Mouse (Mus musculus): ENCODE data around the gene Hebp2. TPM values are rescaled to one million over a fixed set of nuclear protein-coding genes. Genes with fewer than 3 reads are reported as not detected.
A peak's percentile ranks its signal among the peaks of the same experiment; 100 is the strongest.
"Not testable (repeated sequence)": the region's sequence is repeated elsewhere in the genome, so short reads cannot be mapped to it uniquely, and the experiment has no call there.

Gene Hebp2
- total RNA-seq (2015; ENCODE audit: low replicate concordance) = not detected in 2 replicates
- not detected in 2 replicates for total RNA-seq (2017; ENCODE audit: low replicate concordance)

GRCm38 (mm10) chr10:18545813-18546235 is at the start of gene Hebp2:
Hebp2 (minus strand) TSS chr10:18546076.
- 0 out of 2 replicates have a peak, but pooled peaks have one; percentile 14 for ATAC-seq (replicated peaks; ENCODE audit: low FRiP score, poor library complexity, severe bottlenecking)

GRCm38 (mm10) chr10:18589455-18589854 is 43.6 kb upstream of the Hebp2 start:
- no peak for ATAC-seq (replicated peaks; ENCODE audit: low FRiP score, poor library complexity, severe bottlenecking)

- ATAC-seq (replicated peaks; ENCODE audit: low FRiP score, poor library complexity, severe bottlenecking) = no peak
Observed at GRCm38 (mm10) chr10:18584188-18584587, 38.3 kb upstream of the Hebp2 start.

- ATAC-seq (replicated peaks; ENCODE audit: low FRiP score, poor library complexity, severe bottlenecking) = no peak
Observed at GRCm38 (mm10) chr10:18572581-18572980, 26.7 kb upstream of the Hebp2 start.

GRCm38 (mm10) chr10:18562940-18563339 is 17.1 kb upstream of the Hebp2 start:
- ATAC-seq (replicated peaks; ENCODE audit: low FRiP score, poor library complexity, severe bottlenecking) = no peak

- ATAC-seq (replicated peaks; ENCODE audit: low FRiP score, poor library complexity, severe bottlenecking) = no peak
Observed at GRCm38 (mm10) chr10:18561445-18561844, 15.6 kb upstream of the Hebp2 start.

GRCm38 (mm10) chr10:18559076-18559475 is 13.2 kb upstream of the Hebp2 start:
- ATAC-seq (replicated peaks; ENCODE audit: low FRiP score, poor library complexity, severe bottlenecking) = not testable (repeated sequence)

GRCm38 (mm10) chr10:18549321-18550216 is 3.7 kb upstream of the Hebp2 start:
- ATAC-seq (replicated peaks; ENCODE audit: low FRiP score, poor library complexity, severe bottlenecking) = no peak

GRCm38 (mm10) chr10:18547381-18547780 is 1.5 kb upstream of the Hebp2 start:
- no peak for ATAC-seq (replicated peaks; ENCODE audit: low FRiP score, poor library complexity, severe bottlenecking)

GRCm38 (mm10) chr10:18545309-18545708 is 567 bp downstream of the Hebp2 start:
- ATAC-seq (replicated peaks; ENCODE audit: low FRiP score, poor library complexity, severe bottlenecking) = no peak

GRCm38 (mm10) chr10:18536889-18537288 is 9.0 kb downstream of the Hebp2 start:
- no peak for ATAC-seq (replicated peaks; ENCODE audit: low FRiP score, poor library complexity, severe bottlenecking)

GRCm38 (mm10) chr10:18532293-18532692 is 13.6 kb downstream of the Hebp2 start:
- ATAC-seq (replicated peaks; ENCODE audit: low FRiP score, poor library complexity, severe bottlenecking) = no peak

- no peak for ATAC-seq (replicated peaks; ENCODE audit: low FRiP score, poor library complexity, severe bottlenecking)
Observed at GRCm38 (mm10) chr10:18530161-18530560, 15.7 kb downstream of the Hebp2 start.

GRCm38 (mm10) chr10:18529177-18529576 is 16.7 kb downstream of the Hebp2 start:
- no peak for ATAC-seq (replicated peaks; ENCODE audit: low FRiP score, poor library complexity, severe bottlenecking)

GRCm38 (mm10) chr10:18528475-18528874 is 17.4 kb downstream of the Hebp2 start:
- no peak for ATAC-seq (replicated peaks; ENCODE audit: low FRiP score, poor library complexity, severe bottlenecking)

GRCm38 (mm10) chr10:18527766-18528165 is 18.1 kb downstream of the Hebp2 start:
- no peak for ATAC-seq (replicated peaks; ENCODE audit: low FRiP score, poor library complexity, severe bottlenecking)

GRCm38 (mm10) chr10:18526851-18527675 is 18.8 kb downstream of the Hebp2 start:
- ATAC-seq (replicated peaks; ENCODE audit: low FRiP score, poor library complexity, severe bottlenecking) = no peak

GRCm38 (mm10) chr10:18526184-18526850 is 19.6 kb downstream of the Hebp2 start:
- ATAC-seq (replicated peaks; ENCODE audit: low FRiP score, poor library complexity, severe bottlenecking) = 0 out of 2 replicates have a peak, but pooled peaks have one; percentile 30

- no peak for ATAC-seq (replicated peaks; ENCODE audit: low FRiP score, poor library complexity, severe bottlenecking)
Observed at GRCm38 (mm10) chr10:18525726-18526125, 20.1 kb downstream of the Hebp2 start.

- ATAC-seq (replicated peaks; ENCODE audit: low FRiP score, poor library complexity, severe bottlenecking) = no peak
Observed at GRCm38 (mm10) chr10:18525311-18525710, 20.6 kb downstream of the Hebp2 start.

All from erythroid progenitor cell, adult 5-6 weeks (primary cell).